Mouse (Mus musculus): ENCODE measurements around the gene Olfr140. TPM values are rescaled to one million over a fixed set of nuclear protein-coding genes. Genes with fewer than 3 reads are reported as not detected.

Olfr140 gene
- not detected in 2 replicates for polyA plus RNA-seq (2014; fragmentation: Nextera tagmentation; extraction: Ambion mirVana)

- H3K4me2 ChIP-seq (replicated peaks; ENCODE audit: low read depth, low read length), result no peak within 1 kb of the TSS
- H3K9ac ChIP-seq (ENCODE audit: low read depth, low read length), result no peak within 1 kb of the TSS
- H3K4me1 ChIP-seq (replicated peaks; ENCODE audit: control insufficient read depth, insufficient read depth, low read length), result no peaks in the 10 kb centered on the region
- no peak within 1 kb of the TSS for H3K4me3 ChIP-seq (ENCODE audit: low read depth, low read length)
- H3K27me3 ChIP-seq (ENCODE audit: control insufficient read depth, insufficient read depth, low read length), result no peaks in the 10 kb centered on the region
- no peaks in the 10 kb centered on the region for H3K36me3 ChIP-seq (ENCODE audit: control insufficient read depth, insufficient read depth, low read length)
- DNase-seq (ENCODE audit: low spot score) (no peak), ATAC-seq (ENCODE audit: low FRiP score) (no peak)
- H3K27ac ChIP-seq (ENCODE audit: low read depth, low read length), result no peak within 1 kb of the TSS
- H3K9me3 ChIP-seq (ENCODE audit: control insufficient read depth, low read length), result no peaks in the 10 kb centered on the region
These were observed at the start of gene Olfr140 for GRCm38 (mm10) chr2:90063494-90063893. TSS of gene Olfr140 (minus strand) at chr2:90063594.

- no peak overlapping the region for H3K27ac ChIP-seq (ENCODE audit: low read depth, low read length)
- H3K4me2 ChIP-seq (replicated peaks; ENCODE audit: low read depth, low read length), result no peak overlapping the region
- no peaks in the 10 kb centered on the region for H3K9me3 ChIP-seq (ENCODE audit: control insufficient read depth, low read length)
- no peak overlapping the region for H3K9ac ChIP-seq (ENCODE audit: low read depth, low read length)
- ATAC-seq (ENCODE audit: low FRiP score) (no peak), DNase-seq (ENCODE audit: low spot score) (no peak)
- H3K27me3 ChIP-seq (ENCODE audit: control insufficient read depth, insufficient read depth, low read length), result no peaks in the 10 kb centered on the region
- 80% methylated on average over 2 of the region's 2 CpGs for WGBS
- H3K36me3 ChIP-seq (ENCODE audit: control insufficient read depth, insufficient read depth, low read length), result no peaks in the 10 kb centered on the region
- H3K4me3 ChIP-seq (ENCODE audit: low read depth, low read length), result no peak overlapping the region
- no peaks in the 10 kb centered on the region for H3K4me1 ChIP-seq (replicated peaks; ENCODE audit: control insufficient read depth, insufficient read depth, low read length)
These were observed 6.7 kb upstream of the Olfr140 start for GRCm38 (mm10) chr2:90070065-90070464.

GRCm38 (mm10) chr2:90035037-90035436 lies 28.4 kb downstream of the Olfr140 start, which contains the start of gene Olfr1265:
TSS of gene Olfr1265 (plus strand) at chr2:90035337.
- Histone ChIP-seq H3K4me2 (replicated peaks; ENCODE audit: low read depth, low read length) (no peak within 1 kb of the TSS), H3K27ac (ENCODE audit: low read depth, low read length) (no peak within 1 kb of the TSS)
- ATAC-seq (ENCODE audit: low FRiP score), result no peak

GRCm38 (mm10) chr2:90025477-90025876 lies 37.9 kb downstream of the Olfr140 start, which contains the start of gene Olfr1264:
TSS of gene Olfr1264 (minus strand) at chr2:90025577.
- H3K4me1 ChIP-seq (replicated peaks; ENCODE audit: control insufficient read depth, insufficient read depth, low read length), result no peaks in the 10 kb centered on the region
- H3K27me3 ChIP-seq (ENCODE audit: control insufficient read depth, insufficient read depth, low read length), result no peaks in the 10 kb centered on the region
- H3K9me3 ChIP-seq (ENCODE audit: control insufficient read depth, low read length), result no peaks in the 10 kb centered on the region
- no peak within 1 kb of the TSS for H3K27ac ChIP-seq (ENCODE audit: low read depth, low read length)
- no peak within 1 kb of the TSS for H3K4me3 ChIP-seq (ENCODE audit: low read depth, low read length)
- no peaks in the 10 kb centered on the region for H3K36me3 ChIP-seq (ENCODE audit: control insufficient read depth, insufficient read depth, low read length)
- 80% methylated on average over 2 of the region's 2 CpGs for WGBS
- no peak for DNase-seq (ENCODE audit: low spot score)
- no peak within 1 kb of the TSS for H3K9ac ChIP-seq (ENCODE audit: low read depth, low read length)
- no peak within 1 kb of the TSS for H3K4me2 ChIP-seq (replicated peaks; ENCODE audit: low read depth, low read length)
- no peak for ATAC-seq (ENCODE audit: low FRiP score)

More at GRCm38 (mm10) chr2:90035037-90035436, 28.4 kb downstream of the Olfr140 start, which contains the start of gene Olfr1265:
- DNase-seq (ENCODE audit: low spot score), result no peak
- Histone ChIP-seq H3K27me3 (ENCODE audit: control insufficient read depth, insufficient read depth, low read length) (no peaks in the 10 kb centered on the region), H3K9me3 (ENCODE audit: control insufficient read depth, low read length) (no peaks in the 10 kb centered on the region), H3K9ac (ENCODE audit: low read depth, low read length) (no peak within 1 kb of the TSS), H3K4me3 (ENCODE audit: low read depth, low read length) (no peak within 1 kb of the TSS), H3K4me1 (replicated peaks; ENCODE audit: control insufficient read depth, insufficient read depth, low read length) (no peaks in the 10 kb centered on the region), H3K36me3 (ENCODE audit: control insufficient read depth, insufficient read depth, low read length) (no peaks in the 10 kb centered on the region)

- Histone ChIP-seq H3K36me3 (ENCODE audit: control insufficient read depth, insufficient read depth, low read length) (no peaks in the 10 kb centered on the region), H3K9ac (ENCODE audit: low read depth, low read length) (no peak within 1 kb of the TSS), H3K27me3 (ENCODE audit: control insufficient read depth, insufficient read depth, low read length) (no peaks in the 10 kb centered on the region), H3K4me1 (replicated peaks; ENCODE audit: control insufficient read depth, insufficient read depth, low read length) (no peaks in the 10 kb centered on the region), H3K4me3 (ENCODE audit: low read depth, low read length) (no peak within 1 kb of the TSS), H3K9me3 (ENCODE audit: control insufficient read depth, low read length) (no peaks in the 10 kb centered on the region), H3K27ac (ENCODE audit: low read depth, low read length) (no peak within 1 kb of the TSS), H3K4me2 (replicated peaks; ENCODE audit: low read depth, low read length) (no peak within 1 kb of the TSS)
- no peak for ATAC-seq (ENCODE audit: low FRiP score)
- DNase-seq (ENCODE audit: low spot score), result no peak
- 83% methylated on average over 2 of the region's 2 CpGs for WGBS
These were observed 51.6 kb downstream of the Olfr140 start, which contains the start of gene Olfr1263 for GRCm38 (mm10) chr2:90011831-90012230. TSS of gene Olfr1263 (plus strand) at chr2:90012131.

GRCm38 (mm10) chr2:89999845-90000244 lies 63.5 kb downstream of the Olfr140 start, which contains the start of gene Olfr1262:
TSS of gene Olfr1262 (plus strand) at chr2:90000145.
- Histone ChIP-seq H3K9me3 (ENCODE audit: control insufficient read depth, low read length) (no peaks in the 10 kb centered on the region), H3K27me3 (ENCODE audit: control insufficient read depth, insufficient read depth, low read length) (no peaks in the 10 kb centered on the region), H3K9ac (ENCODE audit: low read depth, low read length) (no peak within 1 kb of the TSS), H3K4me1 (replicated peaks; ENCODE audit: control insufficient read depth, insufficient read depth, low read length) (no peaks in the 10 kb centered on the region), H3K4me2 (replicated peaks; ENCODE audit: low read depth, low read length) (no peak within 1 kb of the TSS), H3K4me3 (ENCODE audit: low read depth, low read length) (no peak within 1 kb of the TSS), H3K36me3 (ENCODE audit: control insufficient read depth, insufficient read depth, low read length) (no peaks in the 10 kb centered on the region), H3K27ac (ENCODE audit: low read depth, low read length) (no peak within 1 kb of the TSS)
- ATAC-seq (ENCODE audit: low FRiP score), result no peak
- DNase-seq (ENCODE audit: low spot score), result no peak

Other genes starting within 250 kb of the Olfr140 start
- not detected in 2 replicates for gene Olfr1256, start 222.0 kb downstream of the Olfr140 start, polyA plus RNA-seq (2014; fragmentation: Nextera tagmentation; extraction: Ambion mirVana)
- gene Olfr48, start 215.4 kb downstream of the Olfr140 start, polyA plus RNA-seq (2014; fragmentation: Nextera tagmentation; extraction: Ambion mirVana), result not detected in 2 replicates
- not detected in 2 replicates for gene Olfr1257, start 185.2 kb downstream of the Olfr140 start, polyA plus RNA-seq (2014; fragmentation: Nextera tagmentation; extraction: Ambion mirVana)
- gene Olfr1258, start 136.3 kb downstream of the Olfr140 start, polyA plus RNA-seq (2014; fragmentation: Nextera tagmentation; extraction: Ambion mirVana), result not detected in 2 replicates
- gene Olfr1259, start 114.9 kb downstream of the Olfr140 start, polyA plus RNA-seq (2014; fragmentation: Nextera tagmentation; extraction: Ambion mirVana), result not detected in 2 replicates
- gene Olfr1260, start 89.3 kb downstream of the Olfr140 start, polyA plus RNA-seq (2014; fragmentation: Nextera tagmentation; extraction: Ambion mirVana), result not detected in 2 replicates
- gene Olfr1261, start 72.4 kb downstream of the Olfr140 start, polyA plus RNA-seq (2014; fragmentation: Nextera tagmentation; extraction: Ambion mirVana), result not detected in 2 replicates
- not detected in 2 replicates for gene Olfr1262, start 63.4 kb downstream of the Olfr140 start, polyA plus RNA-seq (2014; fragmentation: Nextera tagmentation; extraction: Ambion mirVana)
- not detected in 2 replicates for gene Olfr1263, start 51.5 kb downstream of the Olfr140 start, polyA plus RNA-seq (2014; fragmentation: Nextera tagmentation; extraction: Ambion mirVana)
- not detected in 2 replicates for gene Olfr1264, start 38.0 kb downstream of the Olfr140 start, polyA plus RNA-seq (2014; fragmentation: Nextera tagmentation; extraction: Ambion mirVana)
- gene Olfr1265, start 28.3 kb downstream of the Olfr140 start, polyA plus RNA-seq (2014; fragmentation: Nextera tagmentation; extraction: Ambion mirVana), result not detected in 2 replicates
- not detected in 2 replicates for gene Olfr1269, start 57.8 kb upstream of the Olfr140 start, polyA plus RNA-seq (2014; fragmentation: Nextera tagmentation; extraction: Ambion mirVana)
- gene Olfr32, start 78.7 kb upstream of the Olfr140 start, polyA plus RNA-seq (2014; fragmentation: Nextera tagmentation; extraction: Ambion mirVana), result not detected in 2 replicates
- not detected in 2 replicates for gene Olfr1270, start 89.5 kb upstream of the Olfr140 start, polyA plus RNA-seq (2014; fragmentation: Nextera tagmentation; extraction: Ambion mirVana)
- gene Olfr1506, start 160.9 kb upstream of the Olfr140 start, polyA plus RNA-seq (2014; fragmentation: Nextera tagmentation; extraction: Ambion mirVana), result not detected in 2 replicates
- gene Olfr142, start 194.0 kb upstream of the Olfr140 start, polyA plus RNA-seq (2014; fragmentation: Nextera tagmentation; extraction: Ambion mirVana), result not detected in 2 replicates
- not detected in 2 replicates for gene Olfr1271, start 207.4 kb upstream of the Olfr140 start, polyA plus RNA-seq (2014; fragmentation: Nextera tagmentation; extraction: Ambion mirVana)
- gene Olfr1272, start 229.2 kb upstream of the Olfr140 start, polyA plus RNA-seq (2014; fragmentation: Nextera tagmentation; extraction: Ambion mirVana), result not detected in 2 replicates